Mouse (Mus musculus) midbrain, embryonic 14.5 days (tissue): ENCODE measurements around the gene Kcnrg. TPM values are rescaled to one million over a fixed set of nuclear protein-coding genes. Genes with fewer than 3 reads are reported as not detected.
A peak's percentile ranks its signal among the peaks of the same experiment; 100 is the strongest.

Experiments used
- ATAC-seq: fragments of 200-750 bp; cut with Nextera tagmentation; 2 replicates; pipeline ENCODE4 v1.8.0; 2017; ENCODE audit warnings: moderate number of reproducible peaks, moderate library complexity; ENCODE audit not compliant: low FRiP score, low TSS enrichment
- DNase-seq: peaks from one replicate; pipeline ENCODE4 v3.0.0-alpha.2; 2015
- H3K27ac ChIP-seq: fragments of 300-500 bp; sonication (generic); replicated peaks from 2 replicates; pipeline ENCODE4 v1.5.1; 2014; ENCODE audit warnings: mild to moderate bottlenecking, low read depth, low read length, moderate library complexity
- H3K27me3 ChIP-seq: fragments of 300-500 bp; sonication (generic); 2 replicates; pipeline ENCODE4 v1.6.1; 2014; ENCODE audit warnings: low read length, control low read depth, mixed read lengths; ENCODE audit not compliant: control insufficient read depth, insufficient read depth
- H3K36me3 ChIP-seq: fragments of 300-500 bp; sonication (generic); 2 replicates; pipeline ENCODE4 v1.6.1; 2014; ENCODE audit warnings: low read length, control low read depth; ENCODE audit not compliant: control insufficient read depth, insufficient read depth
- H3K4me1 ChIP-seq: fragments of 300-500 bp; sonication (generic); 2 replicates; pipeline ENCODE4 v1.6.1; 2014; ENCODE audit warnings: mild to moderate bottlenecking, antibody characterized with exemption, low read length, control low read depth; ENCODE audit not compliant: control insufficient read depth, insufficient read depth
- H3K4me2 ChIP-seq: fragments of 300-500 bp; sonication (generic); 2 replicates; pipeline ENCODE4 v1.6.1; 2014; ENCODE audit warnings: mild to moderate bottlenecking, low read length, moderate library complexity
- H3K4me3 ChIP-seq: fragments of 300-500 bp; sonication (generic); replicated peaks from 2 replicates; pipeline ENCODE4 v1.5.1; 2014; ENCODE audit warnings: low read depth, low read length
- H3K9ac ChIP-seq: fragments of 300-500 bp; sonication (generic); replicated peaks from 2 replicates; pipeline ENCODE4 v1.6.1; 2014; ENCODE audit warnings: mild to moderate bottlenecking, low read length, moderate library complexity
- H3K9me3 ChIP-seq: fragments of 300-500 bp; sonication (generic); 2 replicates; pipeline ENCODE4 v1.6.1; 2016; ENCODE audit warnings: low read length, control low read depth, mixed read lengths; ENCODE audit not compliant: control insufficient read depth
- WGBS: fragments of 180-500 bp; shearing (Covaris S2); extraction: QIAGEN DNeasy Blood & Tissue Kit; methylation state at CpG from one replicate; pipeline ENCODE4 v1.1.7; 2014; 5-methylcytosine and 5-hydroxymethylcytosine counted together
- polyA plus RNA-seq: library from polyadenylated mRNA; unstranded; fragments of >200 nt; fragmentation: Nextera tagmentation; extraction: Ambion mirVana; gene quantifications from 2 replicates; pipeline ENCODE4 v1.2.1, GENCODE M21; 2014

Kcnrg gene
- polyA plus RNA-seq, 1 experiment from 2014 or later: 4.3 TPM

GRCm38 (mm10) chr14:61611766-61612165 is 4.5 kb downstream of the Kcnrg start:
- peaks cover 21% of the 10 kb centered on the region for H3K36me3 ChIP-seq
- no peaks in the 10 kb centered on the region for H3K27me3 ChIP-seq
- WGBS: 99% methylated on average over 5 of the region's 5 CpGs
- DNase-seq (no peak), ATAC-seq (no peak)
- H3K4me2 ChIP-seq: no peak overlapping the region
- no peak overlapping the region for H3K27ac ChIP-seq
- no peaks in the 10 kb centered on the region for H3K9me3 ChIP-seq
- H3K4me1 ChIP-seq: no peaks in the 10 kb centered on the region
- no peak overlapping the region for H3K4me3 ChIP-seq
- H3K9ac ChIP-seq: no peak overlapping the region

- H3K9me3 ChIP-seq: no peaks in the 10 kb centered on the region
- H3K27ac ChIP-seq: no peak overlapping the region
- no peaks in the 10 kb centered on the region for H3K27me3 ChIP-seq
- DNase-seq: no peak
- H3K9ac ChIP-seq: no peak overlapping the region
- peaks cover 9% of the 10 kb centered on the region; the same call in 1 of the 2 replicates for H3K36me3 ChIP-seq
- H3K4me3 ChIP-seq: no peak overlapping the region
- H3K4me1 ChIP-seq: no peaks in the 10 kb centered on the region
- WGBS: 98% methylated on average over 2 of the region's 2 CpGs
- no peak for ATAC-seq
- no peak overlapping the region for H3K4me2 ChIP-seq
Measured at GRCm38 (mm10) chr14:61613319-61613718, 6.1 kb downstream of the Kcnrg start.

GRCm38 (mm10) chr14:61620371-61620770 is 13.1 kb downstream of the Kcnrg start:
- H3K9me3 ChIP-seq: no peaks in the 10 kb centered on the region
- ATAC-seq (no peak), DNase-seq (no peak)
- 88% methylated on average over 2 of the region's 2 CpGs for WGBS
- H3K27me3 ChIP-seq: no peaks in the 10 kb centered on the region
- no peaks in the 10 kb centered on the region for H3K36me3 ChIP-seq
- no peak overlapping the region for H3K27ac ChIP-seq
- H3K4me1 ChIP-seq: no peaks in the 10 kb centered on the region
- H3K4me2 ChIP-seq: no peak overlapping the region
- H3K9ac ChIP-seq: no peak overlapping the region
- no peak overlapping the region for H3K4me3 ChIP-seq

DNA sequence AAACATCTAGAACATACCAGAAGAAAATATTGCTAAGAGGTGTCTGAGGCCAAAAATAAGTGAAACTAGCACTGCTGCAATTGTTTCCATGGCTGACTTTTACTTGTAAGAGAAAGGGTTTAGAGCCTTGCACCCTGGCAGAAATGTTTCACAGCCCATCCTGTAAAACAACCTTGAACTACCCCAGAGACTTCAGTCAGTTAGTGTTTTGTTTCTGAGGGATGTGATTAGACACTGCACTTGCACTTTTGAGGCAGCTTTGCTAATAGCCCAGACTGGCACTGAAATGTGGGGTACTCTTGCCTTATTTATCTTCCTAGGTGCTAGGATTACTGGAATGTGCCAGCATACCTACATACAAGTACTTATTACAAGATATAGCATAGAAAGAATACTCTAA is 28.7 kb downstream of the Kcnrg start:
- H3K4me2 ChIP-seq: no peak overlapping the region
- H3K4me3 ChIP-seq: no peak overlapping the region
- ATAC-seq: no peak
- H3K27me3 ChIP-seq: no peaks in the 10 kb centered on the region
- H3K27ac ChIP-seq: no peak overlapping the region
- DNase-seq: no peak
- no peaks in the 10 kb centered on the region for H3K36me3 ChIP-seq
- H3K4me1 ChIP-seq: no peaks in the 10 kb centered on the region
- H3K9ac ChIP-seq: no peak overlapping the region
- no peaks in the 10 kb centered on the region for H3K9me3 ChIP-seq

DNA sequence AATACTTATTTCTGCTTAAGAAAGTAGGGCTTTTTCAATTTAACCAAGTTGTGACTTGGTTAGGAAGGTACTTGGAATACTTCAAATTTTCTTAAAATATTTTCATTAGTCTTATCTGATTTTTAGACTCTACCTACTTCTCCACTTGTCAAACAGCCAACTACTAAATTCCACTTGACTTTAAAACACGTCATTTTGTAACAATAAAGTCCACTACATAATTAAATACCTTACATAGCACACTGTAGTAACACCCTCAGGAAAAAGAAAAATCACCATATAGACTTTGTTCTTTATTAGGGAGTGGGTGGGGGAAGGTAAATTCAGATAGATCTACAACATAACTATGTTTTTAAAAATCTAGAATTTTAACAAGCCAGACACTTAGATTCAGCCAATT is 35.4 kb downstream of the Kcnrg start:
- DNase-seq: no peak
- 60% methylated on average over 1 of the region's 1 CpGs for WGBS
- no peak overlapping the region for H3K9ac ChIP-seq

DNA sequence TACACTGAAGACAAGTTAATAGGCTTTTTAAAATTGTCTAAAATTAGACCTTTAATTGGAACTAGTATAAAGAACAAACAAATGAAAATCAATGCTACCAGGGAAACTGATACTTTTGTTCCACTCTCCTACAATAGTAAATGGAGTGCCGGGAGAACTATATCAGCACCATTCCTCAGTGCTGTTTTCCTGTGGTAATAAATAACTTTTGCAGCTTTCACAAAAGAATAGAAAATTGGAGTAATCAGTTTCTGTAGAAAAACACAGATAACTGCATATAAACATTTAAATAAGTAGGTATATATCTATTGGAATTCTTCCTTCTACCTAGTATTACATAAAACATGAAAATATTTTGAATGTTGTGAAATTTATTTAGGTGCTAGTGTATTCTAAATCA is 38.3 kb downstream of the Kcnrg start:
- no peak overlapping the region for H3K4me2 ChIP-seq

More for the DNA sequence above, 35.4 kb downstream of the Kcnrg start:
- H3K9me3 ChIP-seq: no peaks in the 10 kb centered on the region
- no peak overlapping the region for H3K4me3 ChIP-seq
- H3K4me2 ChIP-seq: no peak overlapping the region
- ATAC-seq: no peak
- no peaks in the 10 kb centered on the region for H3K36me3 ChIP-seq
- no peaks in the 10 kb centered on the region for H3K4me1 ChIP-seq
- H3K27ac ChIP-seq: no peak overlapping the region
- H3K27me3 ChIP-seq: no peaks in the 10 kb centered on the region

DNA sequence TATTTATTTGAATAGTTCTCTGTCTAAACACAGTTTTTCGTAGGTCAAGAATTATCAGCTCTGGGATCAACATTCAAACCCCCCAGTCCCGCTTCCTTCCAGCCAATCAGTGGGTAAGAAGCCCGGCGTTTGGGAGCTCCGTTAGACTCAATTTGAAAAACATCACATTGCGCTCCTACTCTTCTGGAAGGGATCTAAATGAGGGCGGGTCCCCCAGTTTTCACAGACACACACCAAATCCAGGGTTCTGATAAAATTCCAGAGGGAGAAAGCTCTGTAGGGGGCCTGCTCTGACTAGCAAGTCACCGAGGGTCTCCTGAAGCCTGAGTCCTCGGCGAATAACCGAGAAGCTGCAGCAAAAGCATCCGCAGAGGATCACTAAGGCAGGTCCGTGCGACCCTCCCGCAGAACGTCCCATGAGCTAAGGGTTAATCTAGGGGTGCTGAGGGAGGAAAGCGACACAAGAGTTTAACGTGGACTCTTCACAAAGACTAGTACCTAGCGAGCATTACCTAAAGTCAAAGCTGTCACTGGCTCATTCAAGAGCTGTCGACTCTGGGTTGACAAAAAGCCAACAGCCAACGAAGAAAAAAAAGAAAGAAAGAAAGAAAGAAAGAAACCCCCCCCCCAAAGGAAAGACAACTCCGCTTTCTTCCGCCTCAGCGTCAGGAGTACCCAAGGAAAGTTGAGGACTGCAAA is 40.1 kb downstream of the Kcnrg start:
- Histone ChIP-seq H3K9me3 (no peaks in the 10 kb centered on the region), H3K4me2 (peak overlapping the region; percentile 94), H3K27me3 (no peaks in the 10 kb centered on the region), H3K9ac (peak overlapping the region; percentile 71), H3K4me1 (no peaks in the 10 kb centered on the region), H3K4me3 (peak overlapping the region; percentile 90), H3K27ac (peak overlapping the region; percentile 89), H3K36me3 (no peaks in the 10 kb centered on the region)
- no peak for ATAC-seq
- DNase-seq: peak; percentile 72
- WGBS: under 1% methylated on average over 24 of the region's 24 CpGs

More for the DNA sequence above, 38.3 kb downstream of the Kcnrg start:
- no peak for ATAC-seq
- H3K36me3 ChIP-seq: no peaks in the 10 kb centered on the region
- no peak overlapping the region for H3K27ac ChIP-seq
- H3K27me3 ChIP-seq: no peaks in the 10 kb centered on the region
- DNase-seq: no peak
- WGBS: 39% methylated on average over 1 of the region's 1 CpGs
- no peaks in the 10 kb centered on the region for H3K4me1 ChIP-seq
- H3K4me3 ChIP-seq: no peak overlapping the region
- H3K9ac ChIP-seq: no peak overlapping the region
- no peaks in the 10 kb centered on the region for H3K9me3 ChIP-seq

GRCm38 (mm10) chr14:61647881-61648684 is 40.8 kb downstream of the Kcnrg start:
- Histone ChIP-seq H3K27me3 (no peaks in the 10 kb centered on the region), H3K4me1 (no peaks in the 10 kb centered on the region), H3K27ac (peak overlapping the region; percentile 89), H3K9me3 (no peaks in the 10 kb centered on the region), H3K4me2 (peak overlapping the region; percentile 94), H3K9ac (peak overlapping the region; percentile 71), H3K36me3 (no peaks in the 10 kb centered on the region), H3K4me3 (peak overlapping the region; percentile 90)
- peak; percentile 75 for ATAC-seq
- DNase-seq: peak; percentile 66
- WGBS: under 1% methylated on average over 95 of the region's 95 CpGs
